Mouse (Mus musculus): Measurements from ENCODE around the gene Rell1. TPM values are rescaled to one million over a fixed set of nuclear protein-coding genes. Genes with fewer than 3 reads are reported as not detected.

Gene Rell1
- polyA plus RNA-seq (2014; fragmentation: Illumina TruSeq; extraction: RNeasy Lipid Tissue Mini Kit (QIAGEN cat#74804); ENCODE audit: low read depth, low replicate concordance), result 1.2 TPM

GRCm38 (mm10) chr5:63968443-63969415 is at the start of gene Rell1:
Gene Rell1, minus strand, starts transcription at chr5:63968897.

Other genes with a start within 250 kb of the Rell1 start
- 0.10 TPM for gene 0610040J01Rik, start 156.5 kb downstream of the Rell1 start, polyA plus RNA-seq (2014; fragmentation: Illumina TruSeq; extraction: RNeasy Lipid Tissue Mini Kit (QIAGEN cat#74804); ENCODE audit: low read depth, low replicate concordance)
- gene Pgm2, start 124.1 kb upstream of the Rell1 start, polyA plus RNA-seq (2014; fragmentation: Illumina TruSeq; extraction: RNeasy Lipid Tissue Mini Kit (QIAGEN cat#74804); ENCODE audit: low read depth, low replicate concordance), result 4.7 TPM
- gene Tbc1d1, start 187.4 kb upstream of the Rell1 start, polyA plus RNA-seq (2014; fragmentation: Illumina TruSeq; extraction: RNeasy Lipid Tissue Mini Kit (QIAGEN cat#74804); ENCODE audit: low read depth, low replicate concordance), result 63.6 TPM

Measured in testis, adult 10 weeks (tissue).